Mouse (Mus musculus): Measurements from ENCODE around the gene Ttc39a. TPM values are rescaled to one million over a fixed set of nuclear protein-coding genes. Genes with fewer than 3 reads are reported as not detected.

Ttc39a gene
- polyA plus RNA-seq, 1 experiment from 2014 or later, result 2.5 TPM

DNA sequence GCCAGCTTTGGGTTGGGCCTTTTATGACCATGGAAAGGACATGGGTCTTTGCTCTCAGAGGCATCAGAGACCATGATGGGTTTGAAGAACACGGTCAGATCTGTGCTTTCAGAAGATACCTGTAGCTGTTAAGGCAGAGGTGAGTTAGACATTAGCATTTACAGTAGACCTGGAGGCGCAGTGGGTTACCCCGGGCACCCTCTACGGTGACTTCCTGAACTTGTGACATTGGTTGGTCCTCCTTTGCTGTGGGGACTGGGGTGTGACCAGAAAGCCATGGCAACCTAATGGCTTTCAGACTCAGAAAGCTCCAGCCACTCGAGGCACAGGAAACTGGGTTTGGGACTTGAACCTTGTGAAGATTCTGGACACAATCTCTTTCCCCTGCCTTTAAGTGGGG, 5.8 kb downstream of the Ttc39a start:
- H3K4me3 ChIP-seq (ENCODE audit: low read depth, low read length), result no peak overlapping the region
- H3K27me3 ChIP-seq (ENCODE audit: control insufficient read depth, insufficient read depth, low read length), result 0 out of 2 replicates have a peak, but pooled peaks cover 2% of the 10 kb centered on the region
- WGBS, result 92% methylated on average over 5 of the region's 5 CpGs
- DNase-seq (ENCODE audit: low spot score), result no peak
- ATAC-seq (ENCODE audit: low FRiP score), result no peak
- H3K36me3 ChIP-seq (ENCODE audit: control insufficient read depth, insufficient read depth, low read length), result no peaks in the 10 kb centered on the region
- H3K4me1 ChIP-seq (replicated peaks; ENCODE audit: control insufficient read depth, insufficient read depth, low read length), result no peaks in the 10 kb centered on the region
- H3K4me2 ChIP-seq (replicated peaks; ENCODE audit: low read depth, low read length), result no peak overlapping the region
- H3K9ac ChIP-seq (ENCODE audit: low read depth, low read length), result no peak overlapping the region
- H3K9me3 ChIP-seq (ENCODE audit: control insufficient read depth, low read length), result no peaks in the 10 kb centered on the region
- H3K27ac ChIP-seq (ENCODE audit: low read depth, low read length), result no peak overlapping the region

DNA sequence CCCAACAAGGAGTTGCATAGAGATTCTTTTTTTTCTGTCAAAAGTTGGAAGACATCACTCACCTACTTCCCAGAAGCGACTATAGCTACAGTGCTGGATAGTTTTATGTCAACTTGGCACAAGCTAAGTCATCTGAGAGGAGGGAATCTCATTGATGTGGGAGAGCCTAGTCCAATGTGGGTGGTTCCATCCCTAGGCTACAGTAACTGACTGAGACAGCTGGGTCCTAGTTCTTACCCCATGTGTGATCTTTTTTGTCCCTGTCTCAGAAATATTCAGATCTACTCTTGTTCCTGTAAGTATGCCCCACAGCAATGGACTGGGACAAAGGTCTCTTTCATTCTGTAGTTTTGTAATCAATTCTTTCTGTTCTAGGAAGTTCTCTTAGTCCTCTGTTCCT, 11.6 kb downstream of the Ttc39a start:
- Histone ChIP-seq H3K27ac (ENCODE audit: low read depth, low read length) (no peak overlapping the region), H3K9me3 (ENCODE audit: control insufficient read depth, low read length) (no peaks in the 10 kb centered on the region), H3K36me3 (ENCODE audit: control insufficient read depth, insufficient read depth, low read length) (no peaks in the 10 kb centered on the region), H3K4me2 (replicated peaks; ENCODE audit: low read depth, low read length) (no peak overlapping the region), H3K27me3 (ENCODE audit: control insufficient read depth, insufficient read depth, low read length) (no peaks in the 10 kb centered on the region), H3K4me3 (ENCODE audit: low read depth, low read length) (no peak overlapping the region), H3K9ac (ENCODE audit: low read depth, low read length) (no peak overlapping the region), H3K4me1 (replicated peaks; ENCODE audit: control insufficient read depth, insufficient read depth, low read length) (no peaks in the 10 kb centered on the region)
- DNase-seq (ENCODE audit: low spot score) (no peak), ATAC-seq (ENCODE audit: low FRiP score) (no peak)
- 93% methylated on average over 1 of the region's 1 CpGs for WGBS

DNA sequence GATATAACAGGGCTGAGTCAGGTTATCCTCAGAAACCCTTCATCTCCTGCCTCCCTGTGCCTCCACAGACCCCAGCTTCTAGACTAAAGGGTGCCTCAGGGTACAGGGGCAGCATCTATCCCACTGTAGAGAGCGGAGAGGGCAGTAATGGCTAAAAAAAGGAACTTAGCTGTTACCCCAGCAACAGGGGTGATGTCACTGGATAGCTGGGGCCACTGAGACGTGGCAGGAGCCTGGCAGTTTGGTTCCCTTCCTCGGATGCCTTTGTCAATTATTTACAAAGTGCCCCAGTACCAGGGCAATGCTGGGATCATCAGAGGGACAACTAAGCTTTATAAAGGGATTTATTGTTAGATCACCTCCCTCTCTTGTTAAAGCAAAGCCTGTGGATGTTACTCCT, 12.6 kb downstream of the Ttc39a start:
- no peak for DNase-seq (ENCODE audit: low spot score)
- no peaks in the 10 kb centered on the region for H3K36me3 ChIP-seq (ENCODE audit: control insufficient read depth, insufficient read depth, low read length)
- no peak overlapping the region for H3K4me2 ChIP-seq (replicated peaks; ENCODE audit: low read depth, low read length)
- ATAC-seq (ENCODE audit: low FRiP score), result no peak
- no peaks in the 10 kb centered on the region for H3K9me3 ChIP-seq (ENCODE audit: control insufficient read depth, low read length)
- H3K9ac ChIP-seq (ENCODE audit: low read depth, low read length), result no peak overlapping the region
- no peak overlapping the region for H3K4me3 ChIP-seq (ENCODE audit: low read depth, low read length)
- H3K27ac ChIP-seq (ENCODE audit: low read depth, low read length), result no peak overlapping the region
- H3K4me1 ChIP-seq (replicated peaks; ENCODE audit: control insufficient read depth, insufficient read depth, low read length), result no peaks in the 10 kb centered on the region
- H3K27me3 ChIP-seq (ENCODE audit: control insufficient read depth, insufficient read depth, low read length), result no peaks in the 10 kb centered on the region
- WGBS, result 33% methylated on average over 3 of the region's 3 CpGs

DNA sequence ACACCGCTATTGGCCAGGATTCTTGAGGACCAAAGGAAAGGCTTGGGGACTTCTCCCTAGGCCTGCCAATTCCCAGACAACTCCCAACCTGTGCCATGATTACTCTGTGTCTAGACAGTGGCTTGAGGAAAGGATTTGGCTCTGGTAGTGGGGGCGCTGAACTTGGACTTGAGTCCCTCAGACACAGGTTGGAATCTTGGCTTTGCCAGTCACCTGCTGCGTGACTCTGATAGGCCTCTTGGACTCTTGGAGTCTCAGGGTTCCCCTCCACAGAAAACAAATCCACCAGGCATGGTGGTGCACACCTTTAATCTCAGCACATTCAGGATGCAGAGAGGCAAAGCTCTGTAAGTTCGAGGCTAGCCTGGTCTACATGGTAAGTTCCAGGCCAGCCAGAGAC, 13.1 kb downstream of the Ttc39a start:
- Histone ChIP-seq H3K4me1 (replicated peaks; ENCODE audit: control insufficient read depth, insufficient read depth, low read length) (no peaks in the 10 kb centered on the region), H3K36me3 (ENCODE audit: control insufficient read depth, insufficient read depth, low read length) (no peaks in the 10 kb centered on the region), H3K27ac (ENCODE audit: low read depth, low read length) (no peak overlapping the region), H3K9ac (ENCODE audit: low read depth, low read length) (no peak overlapping the region), H3K27me3 (ENCODE audit: control insufficient read depth, insufficient read depth, low read length) (no peaks in the 10 kb centered on the region), H3K9me3 (ENCODE audit: control insufficient read depth, low read length) (no peaks in the 10 kb centered on the region), H3K4me3 (ENCODE audit: low read depth, low read length) (no peak overlapping the region), H3K4me2 (replicated peaks; ENCODE audit: low read depth, low read length) (no peak overlapping the region)
- ATAC-seq (ENCODE audit: low FRiP score) (no peak), DNase-seq (ENCODE audit: low spot score) (no peak)
- WGBS, result 81% methylated on average over 4 of the region's 4 CpGs

DNA sequence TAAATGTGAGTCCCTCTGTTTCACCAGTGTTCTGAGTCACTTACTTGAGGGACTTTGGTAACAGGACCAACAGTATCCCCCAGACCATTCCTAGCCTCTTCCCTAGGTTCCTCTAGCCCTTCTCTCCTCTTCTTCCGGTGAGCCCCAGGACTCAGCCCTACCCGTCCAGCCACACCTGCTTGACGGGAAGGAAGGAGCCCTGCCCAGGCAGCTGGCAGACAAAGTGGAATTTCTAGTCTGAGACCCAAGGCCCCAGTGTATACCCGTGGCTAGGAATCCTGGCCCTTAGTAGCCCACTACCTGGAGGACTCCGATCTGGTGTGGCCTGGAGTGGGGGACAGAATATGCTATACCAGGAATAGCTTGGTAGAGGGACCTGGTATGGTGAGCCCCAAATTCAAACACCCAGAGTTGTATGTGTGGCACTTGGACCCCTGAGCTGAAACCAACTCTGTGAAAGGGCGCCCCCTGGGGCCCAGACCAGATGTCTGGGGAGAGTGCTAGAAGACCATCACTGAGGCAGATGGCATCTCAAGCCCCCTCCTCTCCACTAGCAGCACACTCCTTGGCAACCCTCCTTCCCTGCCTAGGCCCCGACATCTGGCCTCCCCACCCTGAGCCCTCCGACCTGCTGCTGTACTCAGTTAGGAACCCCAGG, 13.8 kb downstream of the Ttc39a start:
- Histone ChIP-seq H3K9me3 (ENCODE audit: control insufficient read depth, low read length) (no peaks in the 10 kb centered on the region), H3K27me3 (ENCODE audit: control insufficient read depth, insufficient read depth, low read length) (no peaks in the 10 kb centered on the region), H3K9ac (ENCODE audit: low read depth, low read length) (no peak overlapping the region), H3K4me2 (replicated peaks; ENCODE audit: low read depth, low read length) (no peak overlapping the region), H3K27ac (ENCODE audit: low read depth, low read length) (no peak overlapping the region), H3K4me1 (replicated peaks; ENCODE audit: control insufficient read depth, insufficient read depth, low read length) (no peaks in the 10 kb centered on the region), H3K4me3 (ENCODE audit: low read depth, low read length) (no peak overlapping the region), H3K36me3 (ENCODE audit: control insufficient read depth, insufficient read depth, low read length) (no peaks in the 10 kb centered on the region)
- peak; percentile 32 for DNase-seq (ENCODE audit: low spot score)
- WGBS, result 77% methylated on average over 8 of the region's 8 CpGs
- no peak for ATAC-seq (ENCODE audit: low FRiP score)

DNA sequence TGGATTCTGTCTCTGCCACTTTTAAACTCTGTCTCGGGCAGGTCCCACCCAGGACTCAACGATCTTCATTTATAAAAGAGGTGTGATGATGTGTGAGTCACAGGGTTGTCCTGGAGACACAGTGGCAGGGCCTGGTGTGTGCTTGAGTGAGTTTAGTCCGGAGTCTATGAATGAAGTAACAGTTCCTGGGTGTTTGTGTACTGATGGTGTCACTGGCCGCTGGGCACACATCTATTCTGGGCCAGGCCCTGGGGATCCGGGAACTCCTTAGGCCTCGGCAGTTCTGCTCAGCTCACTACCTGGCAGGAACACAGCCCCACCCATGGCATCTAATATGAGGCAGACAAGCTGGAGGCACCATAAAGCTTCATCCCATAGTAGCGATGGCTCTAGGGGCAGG, 15.2 kb downstream of the Ttc39a start:
- Histone ChIP-seq H3K27me3 (ENCODE audit: control insufficient read depth, insufficient read depth, low read length) (no peaks in the 10 kb centered on the region), H3K4me3 (ENCODE audit: low read depth, low read length) (no peak overlapping the region), H3K9me3 (ENCODE audit: control insufficient read depth, low read length) (no peaks in the 10 kb centered on the region), H3K9ac (ENCODE audit: low read depth, low read length) (no peak overlapping the region), H3K4me2 (replicated peaks; ENCODE audit: low read depth, low read length) (no peak overlapping the region), H3K27ac (ENCODE audit: low read depth, low read length) (no peak overlapping the region), H3K36me3 (ENCODE audit: control insufficient read depth, insufficient read depth, low read length) (no peaks in the 10 kb centered on the region), H3K4me1 (replicated peaks; ENCODE audit: control insufficient read depth, insufficient read depth, low read length) (no peaks in the 10 kb centered on the region)
- no peak for DNase-seq (ENCODE audit: low spot score)
- ATAC-seq (ENCODE audit: low FRiP score), result no peak
- 85% methylated on average over 7 of the region's 7 CpGs for WGBS

DNA sequence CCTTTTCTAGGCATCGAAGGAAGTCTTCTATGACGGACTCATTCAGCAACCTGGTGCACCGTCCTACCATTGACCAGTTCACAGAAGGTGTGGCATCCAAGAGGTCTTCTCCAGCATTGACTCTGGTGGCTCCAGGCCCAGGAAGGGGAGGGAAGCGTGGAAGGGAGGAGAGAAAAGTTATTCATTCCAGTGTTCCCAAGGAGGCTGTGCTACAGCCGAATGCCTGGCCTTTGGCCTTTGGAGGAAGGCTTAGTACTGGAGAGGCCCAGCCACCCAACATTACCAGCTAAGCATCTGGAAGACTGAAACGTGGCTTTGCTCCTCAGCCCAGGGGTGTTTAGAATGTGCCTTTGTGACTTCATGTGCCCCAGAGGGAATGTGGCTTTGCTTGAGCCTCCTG, 16.0 kb downstream of the Ttc39a start:
- 68% methylated on average over 6 of the region's 6 CpGs for WGBS
- H3K36me3 ChIP-seq (ENCODE audit: control insufficient read depth, insufficient read depth, low read length), result no peaks in the 10 kb centered on the region
- no peaks in the 10 kb centered on the region for H3K4me1 ChIP-seq (replicated peaks; ENCODE audit: control insufficient read depth, insufficient read depth, low read length)
- ATAC-seq (ENCODE audit: low FRiP score) (no peak), DNase-seq (ENCODE audit: low spot score) (no peak)
- no peaks in the 10 kb centered on the region for H3K27me3 ChIP-seq (ENCODE audit: control insufficient read depth, insufficient read depth, low read length)
- H3K4me3 ChIP-seq (ENCODE audit: low read depth, low read length), result no peak overlapping the region
- H3K9ac ChIP-seq (ENCODE audit: low read depth, low read length), result no peak overlapping the region
- no peak overlapping the region for H3K27ac ChIP-seq (ENCODE audit: low read depth, low read length)
- no peaks in the 10 kb centered on the region for H3K9me3 ChIP-seq (ENCODE audit: control insufficient read depth, low read length)
- H3K4me2 ChIP-seq (replicated peaks; ENCODE audit: low read depth, low read length), result no peak overlapping the region

DNA sequence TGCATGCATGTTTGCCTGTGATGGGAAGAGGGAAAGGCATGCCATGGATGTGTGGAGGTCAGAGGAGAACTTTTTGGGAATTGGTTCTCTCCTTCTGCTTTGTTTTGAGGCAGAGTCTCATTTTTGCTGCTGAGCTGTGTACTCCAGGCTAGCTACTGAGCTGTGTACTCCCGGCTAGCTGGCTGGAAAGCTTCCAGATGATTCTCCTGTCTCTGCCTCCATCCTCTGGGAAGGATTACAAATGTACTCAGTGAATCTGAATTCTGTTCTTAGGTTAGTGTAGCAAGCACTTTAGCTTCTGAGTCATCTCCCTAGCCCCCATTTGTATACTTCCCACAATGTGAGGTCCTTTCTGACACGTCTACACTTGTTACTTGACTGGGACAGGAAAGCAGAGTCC, 17.0 kb downstream of the Ttc39a start:
- ATAC-seq (ENCODE audit: low FRiP score), result no peak
- H3K9ac ChIP-seq (ENCODE audit: low read depth, low read length), result no peak overlapping the region
- H3K27me3 ChIP-seq (ENCODE audit: control insufficient read depth, insufficient read depth, low read length), result no peaks in the 10 kb centered on the region
- no peaks in the 10 kb centered on the region for H3K36me3 ChIP-seq (ENCODE audit: control insufficient read depth, insufficient read depth, low read length)
- H3K4me1 ChIP-seq (replicated peaks; ENCODE audit: control insufficient read depth, insufficient read depth, low read length), result no peaks in the 10 kb centered on the region
- H3K27ac ChIP-seq (ENCODE audit: low read depth, low read length), result no peak overlapping the region
- no peaks in the 10 kb centered on the region for H3K9me3 ChIP-seq (ENCODE audit: control insufficient read depth, low read length)
- no peak overlapping the region for H3K4me3 ChIP-seq (ENCODE audit: low read depth, low read length)
- WGBS, result 81% methylated on average over 2 of the region's 2 CpGs
- DNase-seq (ENCODE audit: low spot score), result no peak
- H3K4me2 ChIP-seq (replicated peaks; ENCODE audit: low read depth, low read length), result no peak overlapping the region

DNA sequence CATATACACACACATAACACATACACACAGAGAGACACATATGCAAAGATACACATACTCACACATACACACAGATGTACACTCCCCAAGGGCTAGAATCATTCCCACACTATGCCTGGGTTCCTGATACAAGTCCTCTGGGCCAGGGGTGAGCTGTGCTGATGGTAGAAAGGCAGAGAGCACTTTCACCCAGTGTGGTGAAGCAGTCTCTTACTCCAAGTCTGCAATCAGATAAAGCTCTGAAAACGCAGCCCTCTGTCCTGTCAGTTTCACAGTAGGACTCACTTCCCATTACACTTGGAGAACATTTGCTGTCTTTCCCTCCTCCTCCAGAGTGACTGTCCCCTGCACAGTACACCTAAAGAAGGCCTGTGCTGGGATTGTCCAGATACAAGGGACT, 20.6 kb downstream of the Ttc39a start:
- Histone ChIP-seq H3K4me3 (ENCODE audit: low read depth, low read length) (no peak overlapping the region), H3K4me1 (replicated peaks; ENCODE audit: control insufficient read depth, insufficient read depth, low read length) (no peaks in the 10 kb centered on the region), H3K36me3 (ENCODE audit: control insufficient read depth, insufficient read depth, low read length) (no peaks in the 10 kb centered on the region), H3K27me3 (ENCODE audit: control insufficient read depth, insufficient read depth, low read length) (no peaks in the 10 kb centered on the region), H3K9ac (ENCODE audit: low read depth, low read length) (no peak overlapping the region), H3K9me3 (ENCODE audit: control insufficient read depth, low read length) (no peaks in the 10 kb centered on the region), H3K4me2 (replicated peaks; ENCODE audit: low read depth, low read length) (no peak overlapping the region), H3K27ac (ENCODE audit: low read depth, low read length) (no peak overlapping the region)
- 63% methylated on average over 1 of the region's 1 CpGs for WGBS
- DNase-seq (ENCODE audit: low spot score) (no peak), ATAC-seq (ENCODE audit: low FRiP score) (no peak)
